Mouse (Mus musculus) liver, embryonic 12.5 days (tissue): ENCODE data around the gene Btbd35f19. TPM values are rescaled to one million over a fixed set of nuclear protein-coding genes. Genes with fewer than 3 reads are reported as not detected.
"Not testable (repeated sequence)": the region's sequence is repeated elsewhere in the genome, so short reads cannot be mapped to it uniquely, and the experiment has no call there.

Experiments
- ATAC-seq: fragments of 200-750 bp; cut with Nextera tagmentation; 2 replicates; pipeline ENCODE4 v1.8.0; 2017; ENCODE audit warnings: moderate number of reproducible peaks, mild to moderate bottlenecking, moderate library complexity
- H3K27ac ChIP-seq: fragments of 300-500 bp; sonication (generic); 2 replicates; pipeline ENCODE4 v1.5.1; 2016; ENCODE audit warnings: mild to moderate bottlenecking
- H3K27me3 ChIP-seq: fragments of 300-500 bp; sonication (generic); replicated peaks from 2 replicates; pipeline ENCODE4 v1.6.1; 2016; ENCODE audit warnings: mild to moderate bottlenecking, moderate library complexity
- H3K36me3 ChIP-seq: fragments of 300-500 bp; sonication (generic); 2 replicates; pipeline ENCODE4 v1.6.1; 2016; ENCODE audit warnings: mild to moderate bottlenecking, moderate library complexity
- H3K4me1 ChIP-seq: fragments of 300-500 bp; sonication (generic); 2 replicates; pipeline ENCODE4 v1.6.1; 2016
- H3K4me2 ChIP-seq: fragments of 300-500 bp; sonication (generic); 2 replicates; pipeline ENCODE4 v1.6.1; 2016; ENCODE audit warnings: mild to moderate bottlenecking, moderate library complexity
- H3K4me3 ChIP-seq: fragments of 300-500 bp; sonication (generic); 2 replicates; pipeline ENCODE4 v1.5.1; 2016; ENCODE audit warnings: mild to moderate bottlenecking, moderate library complexity
- H3K9ac ChIP-seq: fragments of 300-500 bp; sonication (generic); 2 replicates; pipeline ENCODE4 v1.6.1; 2016; ENCODE audit warnings: mild to moderate bottlenecking, moderate library complexity
- H3K9me3 ChIP-seq: fragments of 300-500 bp; sonication (generic); replicated peaks from 2 replicates; pipeline ENCODE4 v1.6.1; 2016; ENCODE audit warnings: mild to moderate bottlenecking, moderate library complexity
- WGBS: fragments of 180-500 bp; shearing (Covaris S2); methylation state at CpG from one replicate; pipeline ENCODE4 v1.1.7; 2016; ENCODE audit not compliant: insufficient replicate concordance; 5-methylcytosine and 5-hydroxymethylcytosine counted together
- polyA plus RNA-seq: library from polyadenylated mRNA; unstranded; fragments of >200 nt; fragmentation: Nextera tagmentation; extraction: Ambion mirVana; gene quantifications from 2 replicates; pipeline ENCODE4 v1.2.1, GENCODE M21; 2016

Gene Btbd35f19
- not detected in 2 replicates for polyA plus RNA-seq

DNA sequence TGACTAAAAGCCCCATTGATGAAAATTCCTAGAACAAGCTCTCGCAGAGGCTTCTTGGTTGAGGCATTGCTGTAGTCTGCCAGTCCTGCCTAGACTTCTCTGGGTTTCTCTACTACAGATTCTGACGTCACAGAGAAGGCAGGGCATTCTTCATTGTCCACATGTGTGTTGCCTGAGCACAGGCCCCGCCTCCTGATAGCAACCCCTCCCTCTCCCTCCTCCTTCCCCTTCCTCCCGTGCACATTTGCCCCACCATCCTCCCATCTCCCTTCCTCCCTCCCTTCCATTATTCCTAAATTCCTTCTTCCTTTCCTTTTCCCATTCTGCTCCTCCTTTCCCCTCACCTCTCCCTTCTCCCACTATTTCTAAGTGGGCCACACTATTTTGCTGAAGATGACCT lies at the start of gene Btbd35f19:
TSS of gene Btbd35f19 (minus strand) at position 101 of the 400 bp plus-strand sequence.
- H3K9me3 ChIP-seq, H3K4me1 ChIP-seq, H3K4me2 ChIP-seq, H3K27me3 ChIP-seq, H3K4me3 ChIP-seq, H3K9ac ChIP-seq, ATAC-seq, H3K36me3 ChIP-seq, H3K27ac ChIP-seq: not testable (repeated sequence)
- no CpG with 5 or more reads among the region's 4 CpGs for WGBS

- H3K4me3 ChIP-seq, H3K27me3 ChIP-seq, H3K9me3 ChIP-seq, H3K4me1 ChIP-seq, H3K36me3 ChIP-seq, H3K9ac ChIP-seq, H3K27ac ChIP-seq, ATAC-seq, H3K4me2 ChIP-seq: not testable (repeated sequence)
- WGBS = 72% methylated on average over 2 of the region's 4 CpGs
Observed at GRCm38 (mm10) chrX:31341924-31342323, 41.8 kb downstream of the Btbd35f19 start.

DNA sequence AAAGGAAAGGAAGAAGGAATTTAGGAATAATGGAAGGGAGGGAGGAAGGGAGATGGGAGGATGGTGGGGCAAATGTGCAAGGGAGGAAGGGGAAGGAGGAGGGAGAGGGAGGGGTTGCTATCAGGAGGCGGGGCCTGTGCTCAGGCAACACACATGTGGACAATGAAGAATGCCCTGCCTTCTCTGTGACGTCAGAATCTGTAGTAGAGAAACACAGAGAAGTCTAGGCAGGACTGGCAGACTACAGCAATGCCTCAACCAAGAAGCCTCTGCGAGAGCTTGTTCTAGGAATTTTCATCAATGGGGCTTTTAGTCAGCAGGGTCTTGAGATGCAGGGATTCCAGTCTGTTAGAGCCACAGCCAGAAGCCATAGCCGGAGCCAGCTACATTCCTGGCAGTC lies 47.6 kb downstream of the Btbd35f19 start, which contains the start of gene Btbd35f26:
TSS of gene Btbd35f26 (plus strand) at position 301 of the 400 bp plus-strand sequence.
- H3K27me3 ChIP-seq, H3K4me1 ChIP-seq, H3K9me3 ChIP-seq, H3K4me3 ChIP-seq, H3K9ac ChIP-seq, ATAC-seq, H3K27ac ChIP-seq, H3K36me3 ChIP-seq, H3K4me2 ChIP-seq: not testable (repeated sequence)
- no CpG with 5 or more reads among the region's 4 CpGs for WGBS

Other genes starting within 250 kb of the Btbd35f19 start
- gene Spin2f, start 130.0 kb downstream of the Btbd35f19 start, polyA plus RNA-seq = not detected in 2 replicates
- not detected in 2 replicates for gene Btbd35f26, start 47.5 kb downstream of the Btbd35f19 start, polyA plus RNA-seq
- not detected in 2 replicates for gene Gm21883, start 190.4 kb upstream of the Btbd35f19 start, polyA plus RNA-seq
- gene Spin2e, start 235.0 kb upstream of the Btbd35f19 start, polyA plus RNA-seq = not detected in 2 replicates